Mouse (Mus musculus): Measurements from ENCODE around the gene Olfr923.
"Not testable (repeated sequence)": the region's sequence is repeated elsewhere in the genome, so short reads cannot be mapped to it uniquely, and the experiment has no call there.

The Olfr923 gene

DNA sequence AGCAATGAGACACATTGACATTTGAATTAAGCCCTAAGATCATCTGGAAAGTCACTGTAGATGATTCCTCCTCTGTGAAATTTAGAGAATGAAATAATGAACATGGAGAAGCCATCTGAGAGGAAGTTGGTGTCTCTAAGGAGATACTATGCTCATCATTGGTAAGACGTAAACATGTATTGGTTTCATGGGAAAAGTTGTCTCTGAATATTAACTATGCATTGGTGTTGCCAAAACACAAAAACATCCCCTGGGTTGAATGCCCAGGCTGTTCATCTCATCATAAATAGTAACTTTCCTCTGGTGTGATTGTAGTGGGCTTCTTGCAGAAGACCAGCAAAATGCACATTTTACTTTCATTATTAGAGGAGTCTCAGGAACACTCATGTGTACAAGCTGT, at the start of gene Olfr923:
Gene Olfr923 (plus strand): TSS at position 301 of the 400 bp plus-strand sequence.
- no peak for DNase-seq (ENCODE audit: low spot score in 2 of 2)

DNA sequence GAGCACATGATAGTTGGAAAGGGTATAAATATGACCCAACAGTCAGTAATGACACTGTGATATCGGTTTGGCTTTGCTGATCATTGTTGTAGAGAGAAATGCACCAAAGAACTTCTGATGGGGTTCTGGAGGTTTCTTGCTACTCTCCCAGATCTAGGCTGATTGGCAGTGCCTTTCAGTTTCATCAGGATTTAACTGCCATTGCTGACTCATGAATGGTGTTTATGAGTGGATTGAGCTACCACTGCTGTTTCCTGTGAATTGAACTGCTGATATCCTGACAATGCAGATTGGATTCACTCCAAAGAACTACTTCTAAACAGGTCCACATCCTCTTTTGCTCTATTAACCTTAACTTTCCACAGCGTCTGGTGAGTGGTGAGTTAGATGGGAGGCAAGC, 33.7 kb upstream of the Olfr923 start:
- no peak for DNase-seq (ENCODE audit: low spot score in 2 of 2)

DNA sequence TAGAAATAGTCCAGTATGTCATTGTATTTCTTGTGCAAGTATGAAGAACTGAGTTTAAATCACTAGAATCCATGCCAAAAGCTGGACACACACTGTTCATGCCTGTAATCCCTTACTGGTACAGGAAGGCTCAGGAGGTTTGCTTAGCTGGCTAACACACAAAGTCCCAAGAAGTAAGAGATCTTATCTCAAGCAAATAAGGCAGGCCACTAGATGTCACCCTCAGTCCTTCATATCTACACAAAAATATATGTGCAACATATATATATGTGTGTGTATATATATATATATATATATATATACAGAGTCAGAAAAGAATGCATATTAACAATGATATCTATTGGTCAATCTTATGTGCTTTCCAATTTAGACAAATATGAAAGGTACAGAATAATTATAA, 20.6 kb upstream of the Olfr923 start:
- DNase-seq (ENCODE audit: low spot score in 2 of 2) = no peak

DNA sequence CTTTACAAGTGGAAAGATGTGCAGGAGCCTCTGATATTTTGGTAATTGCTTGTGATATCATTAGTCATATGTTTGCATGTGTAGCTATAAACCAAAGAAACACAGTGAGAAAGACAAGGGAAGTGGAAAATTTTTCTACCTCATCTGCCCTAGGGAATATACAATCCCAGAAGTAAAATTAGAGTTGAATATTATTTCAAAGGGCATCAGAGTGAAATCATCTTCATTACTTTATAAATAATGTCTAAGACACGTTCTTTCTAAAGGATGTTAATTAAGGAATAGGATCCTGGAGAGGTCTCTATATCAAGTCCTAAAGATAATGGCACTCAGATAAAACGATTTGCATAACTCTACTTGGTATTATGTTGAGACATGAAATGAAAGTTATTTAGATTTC, 12.0 kb upstream of the Olfr923 start, which contains the start of gene Olfr922:
Gene Olfr922 (plus strand): TSS at position 301 of the 400 bp plus-strand sequence.
- no peak for DNase-seq (ENCODE audit: low spot score in 2 of 2)

DNA sequence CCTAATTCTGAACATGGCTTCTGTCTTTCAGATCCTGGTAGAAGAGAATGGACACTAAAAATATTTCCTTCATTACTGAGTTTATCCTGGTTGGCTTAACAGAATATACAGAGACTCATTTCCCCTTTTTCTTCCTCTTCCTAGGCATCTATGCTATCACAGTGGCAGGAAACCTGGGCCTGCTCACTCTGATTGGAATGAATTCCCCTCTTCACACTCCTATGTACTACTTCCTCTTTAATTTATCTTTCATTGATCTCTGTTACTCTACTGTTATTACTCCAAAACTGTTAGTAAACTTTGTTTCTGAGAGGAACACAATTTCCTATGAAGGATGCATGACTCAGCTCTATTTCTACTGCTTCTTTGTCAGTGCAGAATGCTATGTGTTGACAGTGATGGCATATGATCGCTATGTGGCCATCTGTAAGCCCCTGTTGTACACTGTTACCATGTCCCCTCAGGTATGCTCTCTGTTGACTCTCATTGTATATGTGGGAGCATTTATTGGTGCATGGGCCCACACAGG, 10.8 kb upstream of the Olfr923 start:
- no peak for DNase-seq (ENCODE audit: low spot score in 2 of 2)

DNA sequence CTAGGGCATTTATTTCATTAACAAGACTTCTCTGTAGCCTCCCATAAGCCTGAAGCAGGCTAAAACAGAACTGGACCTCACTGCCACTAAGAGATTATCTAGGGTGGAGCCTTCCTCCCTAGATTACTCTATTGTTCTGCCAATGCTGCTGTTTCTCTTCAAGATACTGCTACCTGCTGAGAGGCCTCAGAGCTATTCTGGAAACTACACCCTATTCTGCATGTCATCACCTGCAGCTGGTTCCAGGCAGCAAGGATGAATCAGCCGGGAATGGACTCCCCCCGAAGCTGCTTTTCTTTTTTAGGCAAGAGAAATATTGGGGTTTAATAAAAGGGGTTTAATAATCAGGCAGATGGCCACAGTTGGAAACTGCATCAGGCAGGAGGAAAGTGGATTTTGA, 6.7 kb downstream of the Olfr923 start:
- no peak for DNase-seq (ENCODE audit: low spot score in 2 of 2)

DNA sequence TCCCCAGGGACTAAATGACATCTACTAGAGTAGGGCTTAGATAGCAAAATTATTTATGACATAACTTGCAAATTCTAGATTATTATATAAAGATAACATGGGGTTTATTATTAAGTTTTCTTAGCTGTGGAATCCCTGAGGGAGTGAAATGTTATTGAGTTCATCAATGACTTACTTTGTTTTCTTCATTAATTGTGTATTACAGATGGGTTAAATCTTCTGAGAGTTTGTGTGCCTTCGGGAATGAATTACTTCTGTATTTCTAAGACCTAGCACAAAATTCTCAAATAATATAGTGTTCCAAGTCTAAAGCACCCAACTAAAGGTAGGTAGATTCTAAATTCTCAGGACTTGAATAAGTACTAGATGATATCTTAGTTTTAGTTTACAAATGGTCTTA, 17.8 kb downstream of the Olfr923 start, which contains the start of gene Olfr924:
Gene Olfr924 (plus strand): TSS at position 301 of the 400 bp plus-strand sequence.
- DNase-seq (ENCODE audit: low spot score in 2 of 2) = no peak

DNA sequence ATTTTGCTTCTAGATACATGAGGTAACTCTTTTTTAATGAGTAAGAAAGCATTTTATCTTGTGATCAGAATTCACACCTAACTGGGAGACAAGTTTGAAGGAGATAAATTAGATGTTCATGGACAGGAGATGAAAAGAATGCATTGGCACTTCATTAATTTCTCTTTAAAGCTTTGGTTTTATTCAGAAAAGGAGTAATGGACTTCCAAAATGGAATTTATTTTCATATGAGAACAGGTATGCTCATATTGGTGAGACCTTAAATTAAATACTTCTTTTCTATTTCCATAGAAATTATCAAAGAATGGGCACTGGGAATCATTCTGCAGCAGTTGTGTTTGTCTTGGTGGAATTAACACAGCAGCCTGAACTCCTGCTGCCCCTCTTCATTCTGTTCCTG, 28.4 kb downstream of the Olfr923 start, which contains the start of gene Olfr26:
Gene Olfr26 (plus strand): TSS at position 301 of the 400 bp plus-strand sequence.
- DNase-seq (ENCODE audit: low spot score in 2 of 2) = no peak

DNA sequence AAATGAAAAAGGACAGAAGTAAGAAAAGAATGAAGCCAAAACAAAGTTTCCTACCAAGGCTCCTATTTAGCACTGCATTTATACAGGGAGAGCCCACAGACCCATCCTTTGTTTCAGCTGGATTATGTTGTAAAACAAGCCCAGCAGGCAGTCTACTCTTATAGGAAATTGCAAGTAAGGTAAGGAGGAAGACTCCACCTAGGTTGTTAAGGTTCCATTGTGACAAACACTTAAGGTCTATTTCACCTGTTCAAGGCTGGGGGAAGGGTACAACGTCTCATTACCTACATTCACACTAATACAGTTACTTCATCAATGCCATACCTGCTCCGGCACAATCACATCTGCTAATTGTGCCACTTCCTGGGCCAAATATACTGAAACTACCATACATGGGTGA, 48.5 kb downstream of the Olfr923 start:
- not testable (repeated sequence) for DNase-seq (ENCODE audit: low spot score in 2 of 2)

DNA sequence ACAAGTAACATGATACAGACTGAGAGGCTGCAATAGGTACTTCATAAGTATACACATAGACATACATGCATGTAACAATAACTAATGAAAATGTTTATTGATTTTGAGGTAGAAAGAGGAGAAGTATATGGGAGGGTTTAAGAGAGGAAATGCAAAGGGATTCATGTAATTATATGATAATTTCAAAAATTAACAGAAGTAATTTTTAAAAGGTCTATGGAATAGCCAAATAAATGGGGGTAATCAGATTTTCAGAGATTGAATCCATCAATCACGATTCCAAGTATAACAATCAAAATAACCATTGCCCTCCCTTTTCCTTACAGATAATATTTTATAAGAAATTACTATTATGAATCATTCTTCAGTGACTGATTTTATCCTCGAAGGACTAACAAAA, 50.5 kb downstream of the Olfr923 start, which contains the start of gene Olfr926:
Gene Olfr926 (plus strand): TSS at position 301 of the 400 bp plus-strand sequence.
- no peak for DNase-seq (ENCODE audit: low spot score in 2 of 2)

Measured in thymus, postnatal 10 days (tissue).